Comparison of ENCODE assay signal across 19 mouse cellular contexts in the genomic region with DNA sequence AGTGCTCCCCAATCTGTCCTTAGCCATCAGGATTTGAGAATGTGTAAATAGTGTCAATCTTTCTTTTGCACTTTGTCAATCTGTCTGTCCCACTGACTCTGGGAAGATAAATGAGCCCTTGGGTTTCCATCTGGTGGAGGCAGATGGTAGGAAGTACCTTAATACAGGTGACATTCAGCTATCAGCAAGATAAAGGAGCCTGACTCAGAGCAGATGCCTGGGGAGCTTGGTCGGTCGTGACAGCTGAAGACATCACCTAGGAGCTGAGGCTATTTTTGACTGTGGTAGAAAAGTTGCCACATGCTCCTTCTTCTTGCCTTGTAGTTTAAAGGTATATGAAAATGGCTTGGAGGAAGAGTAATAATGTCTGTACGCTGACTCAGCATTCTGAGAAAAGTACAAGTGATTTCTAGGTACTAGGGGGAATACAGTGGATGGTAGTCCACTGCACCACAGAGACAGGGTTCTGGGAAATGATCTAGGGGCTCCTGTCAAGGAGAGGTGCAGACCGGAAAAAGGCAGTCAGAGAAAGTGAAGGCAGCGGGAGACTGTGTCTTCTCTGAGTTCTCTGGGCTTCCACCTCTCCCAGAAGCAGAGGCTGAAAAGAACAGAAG.
DNase-seq lines count a peak whose midpoint lies in the region; ATAC-seq and TF ChIP-seq lines count a peak whose summit lies in the region.
"Had no signal": no experiment of that assay in that cellular context is flagged by ENCODE, and none has a peak within 500 bp of the region (broad histone marks: within the 10 kb centered on the region; RNA-seq: fewer than 3 reads in every experiment).

No protein-coding gene starts in this region.

- TF ChIP-seq EP300 in liver, postnatal 0 days (IDR thresholded peaks at IDR 0.05; ENCODE audit: low read depth) = peak; percentile 46; the same call in 1 of the 2 replicates

- H3K27ac ChIP-seq in forebrain, embryonic 14.5 days (ENCODE audit: low read depth, low read length) = 0 out of 2 replicates have a peak overlapping the region, but pooled peaks have one; percentile 10
- no peak overlapping the region for H3K27ac ChIP-seq in forebrain, embryonic 12.5 days
- no peak overlapping the region for H3K27ac ChIP-seq in liver, postnatal 0 days (ENCODE audit: low read depth)
- H3K27ac ChIP-seq in liver, embryonic 11.5 days (ENCODE audit: low read depth, low read length) = no peak overlapping the region
- H3K27ac ChIP-seq: embryonic facial prominence, embryonic 10.5 days; hindbrain, embryonic 14.5 days; intestine, embryonic 15.5 days had no signal

- no peak overlapping the region for H3K4me3 ChIP-seq in forebrain, embryonic 14.5 days (ENCODE audit: low read depth, low read length)
- H3K4me3 ChIP-seq in forebrain, embryonic 12.5 days (replicated peaks) = no peak overlapping the region
- H3K4me3 ChIP-seq in liver, postnatal 0 days (ENCODE audit: low read depth, low read length) = no peak overlapping the region
- H3K4me3 ChIP-seq in liver, embryonic 11.5 days (ENCODE audit: low read depth, low read length) = no peak overlapping the region
- H3K4me3 ChIP-seq: embryonic facial prominence, embryonic 10.5 days; intestine, embryonic 15.5 days had no signal

- peak; percentile 49 for DNase-seq in forebrain, embryonic 14.5 days (ENCODE audit: low spot score)
- no peak for DNase-seq in liver, postnatal 0 days
- no peak for DNase-seq in liver, embryonic 11.5 days (ENCODE audit: low spot score)
- DNase-seq in brain, adult 2 months (ENCODE audit: low read depth, low spot score) = peak; percentile 65
- DNase-seq in heart, adult 9 months (ENCODE audit: low spot score in 2 of 2) = no peak
- DNase-seq in layer of hippocampus, adult 18-20 months (ENCODE audit: low spot score in 2 of 2) = no peak
- DNase-seq: adrenal gland, adult 8-10 months; adrenal gland, postnatal 36 days; B cell, adult 2 months; cerebellum, postnatal 10 days; forebrain, postnatal 0 days; gastrocnemius, postnatal 14 days; heart, postnatal 10 days had no signal

- no peak for TF ChIP-seq CTCF in liver, postnatal 0 days (IDR thresholded peaks at IDR 0.05; ENCODE audit: low read depth)

- H3K27me3 ChIP-seq in forebrain, embryonic 14.5 days (replicated peaks; ENCODE audit: control insufficient read depth, insufficient read depth, low read length) = no peaks in the 10 kb centered on the region
- H3K27me3 ChIP-seq in forebrain, embryonic 12.5 days = no peaks in the 10 kb centered on the region
- H3K27me3 ChIP-seq in liver, postnatal 0 days (ENCODE audit: insufficient read depth, low read length) = no peaks in the 10 kb centered on the region
- H3K27me3 ChIP-seq in liver, embryonic 11.5 days (replicated peaks; ENCODE audit: control insufficient read depth, insufficient read depth, low read length) = no peaks in the 10 kb centered on the region
- H3K27me3 ChIP-seq: intestine, embryonic 15.5 days had no signal

- peak; percentile 58; the same call in 1 of the 2 replicates for ATAC-seq in forebrain, embryonic 14.5 days
- ATAC-seq in forebrain, embryonic 12.5 days (ENCODE audit: low FRiP score) = no peak
- ATAC-seq in liver, postnatal 0 days = peak; percentile 36
- ATAC-seq in liver, embryonic 11.5 days (replicated peaks; ENCODE audit: low FRiP score) = no peak
- peak; percentile 37; the same call in 1 of the 2 replicates for ATAC-seq in megakaryocyte progenitor cell, adult 5-6 weeks (replicated peaks; ENCODE audit: poor library complexity)
- ATAC-seq: CD4-positive, CD25-positive, alpha-beta regulatory T cell, adult 4 months; forebrain, postnatal 0 days; intestine, embryonic 15.5 days had no signal

- no peaks in the 10 kb centered on the region for H3K36me3 ChIP-seq in forebrain, embryonic 14.5 days (ENCODE audit: control insufficient read depth, insufficient read depth, low read length)
- H3K36me3 ChIP-seq in forebrain, embryonic 12.5 days (replicated peaks) = no peaks in the 10 kb centered on the region
- H3K36me3 ChIP-seq in liver, postnatal 0 days (replicated peaks; ENCODE audit: insufficient read depth, low read length) = no peaks in the 10 kb centered on the region
- no peaks in the 10 kb centered on the region for H3K36me3 ChIP-seq in liver, embryonic 11.5 days (ENCODE audit: control insufficient read depth, insufficient read depth, low read length)
- H3K36me3 ChIP-seq: embryonic facial prominence, embryonic 10.5 days; intestine, embryonic 15.5 days had no signal

- no peaks in the 10 kb centered on the region for H3K9me3 ChIP-seq in forebrain, embryonic 14.5 days (replicated peaks; ENCODE audit: control insufficient read depth, low read length)
- H3K9me3 ChIP-seq in forebrain, embryonic 12.5 days = no peaks in the 10 kb centered on the region
- H3K9me3 ChIP-seq in liver, postnatal 0 days (ENCODE audit: low read length) = no peaks in the 10 kb centered on the region
- H3K9me3 ChIP-seq in liver, embryonic 11.5 days (ENCODE audit: control insufficient read depth, low read length) = no peaks in the 10 kb centered on the region
- H3K9me3 ChIP-seq: embryonic facial prominence, embryonic 10.5 days; intestine, embryonic 15.5 days had no signal

- H3K4me2 ChIP-seq in forebrain, embryonic 14.5 days (ENCODE audit: low read length) = no peak overlapping the region
- H3K4me2 ChIP-seq in forebrain, embryonic 12.5 days = no peak overlapping the region
- H3K4me2 ChIP-seq in liver, postnatal 0 days (ENCODE audit: low read depth, low read length) = no peak overlapping the region
- no peak overlapping the region for H3K4me2 ChIP-seq in liver, embryonic 11.5 days
- H3K4me2 ChIP-seq: hindbrain, embryonic 14.5 days; intestine, embryonic 15.5 days had no signal

- 83% methylated on average over 5 of the region's 5 CpGs for WGBS in forebrain, embryonic 14.5 days
- 83% methylated on average over 5 of the region's 5 CpGs for WGBS in forebrain, embryonic 12.5 days
- 46% methylated on average over 5 of the region's 5 CpGs for WGBS in liver, postnatal 0 days (ENCODE audit: insufficient replicate concordance)
- WGBS in liver, embryonic 11.5 days = 49% methylated on average over 5 of the region's 5 CpGs

- H3K4me1 ChIP-seq in forebrain, embryonic 14.5 days (ENCODE audit: control insufficient read depth, insufficient read depth, low read length) = 0 out of 2 replicates have a peak, but pooled peaks cover 5% of the 10 kb centered on the region
- H3K4me1 ChIP-seq in forebrain, embryonic 12.5 days = peaks cover 7% of the 10 kb centered on the region
- no peaks in the 10 kb centered on the region for H3K4me1 ChIP-seq in liver, postnatal 0 days (ENCODE audit: insufficient read depth)
- H3K4me1 ChIP-seq in liver, embryonic 11.5 days (replicated peaks; ENCODE audit: control insufficient read depth, insufficient read depth, low read length) = no peaks in the 10 kb centered on the region; the same call in 1 of the 2 replicates

- no peak overlapping the region for H3K9ac ChIP-seq in forebrain, embryonic 14.5 days (ENCODE audit: low read length)
- H3K9ac ChIP-seq in forebrain, embryonic 12.5 days = no peak overlapping the region
- H3K9ac ChIP-seq in liver, postnatal 0 days (replicated peaks) = no peak overlapping the region
- no peak overlapping the region for H3K9ac ChIP-seq in liver, embryonic 11.5 days (ENCODE audit: low read depth, low read length)
- H3K9ac ChIP-seq: forebrain, postnatal 0 days; hindbrain, embryonic 14.5 days; intestine, embryonic 15.5 days had no signal

Comparison
In these comparisons a context has a peak if more than half of its experiments do, and no peak if none do; other contexts are left out.
1. ATAC-seq: peak in forebrain, embryonic 14.5 days (single experiment), liver, postnatal 0 days (single experiment) and megakaryocyte progenitor cell, adult 5-6 weeks (single experiment); none in forebrain, embryonic 12.5 days (single experiment) and liver, embryonic 11.5 days (single experiment).
2. DNase-seq: peak in forebrain, embryonic 14.5 days (single experiment) and brain, adult 2 months (single experiment); none in liver, postnatal 0 days (single experiment), liver, embryonic 11.5 days (single experiment), heart, adult 9 months (0 of 2) and layer of hippocampus, adult 18-20 months (0 of 2).